Mouse (Mus musculus) limb, embryonic 10.5 days (tissue): ENCODE measurements at regions not wholly inside any gene's neighbourhood (a gene's known extent, or its start where the extent isn't known, plus 50 kb on each side); places are given as distances from the start of the nearest gene placed in this dataset.

Experiments
- DNase-seq: peaks from one replicate; pipeline ENCODE4 v3.0.0-alpha.2; 2017; ENCODE audit warnings: low spot score
- H3K27ac ChIP-seq: fragments of 300-500 bp; sonication (generic); 2 replicates; pipeline ENCODE4 v1.5.1; 2016; ENCODE audit warnings: mild to moderate bottlenecking
- H3K27me3 ChIP-seq: fragments of 300-500 bp; sonication (generic); 2 replicates; pipeline ENCODE4 v1.6.1; 2016; ENCODE audit warnings: low read depth, mild to moderate bottlenecking; ENCODE audit not compliant: poor library complexity, severe bottlenecking
- H3K36me3 ChIP-seq: fragments of 300-500 bp; sonication (generic); 2 replicates; pipeline ENCODE4 v1.6.1; 2016; ENCODE audit warnings: mild to moderate bottlenecking, moderate library complexity
- H3K4me1 ChIP-seq: fragments of 300-500 bp; sonication (generic); 2 replicates; pipeline ENCODE4 v1.6.1; 2016
- H3K4me3 ChIP-seq: fragments of 300-500 bp; sonication (generic); 2 replicates; pipeline ENCODE4 v1.5.1; 2016; ENCODE audit warnings: mild to moderate bottlenecking, moderate library complexity
- H3K9me3 ChIP-seq: fragments of 300-500 bp; sonication (generic); replicated peaks from 2 replicates; pipeline ENCODE4 v1.6.1; 2016; ENCODE audit warnings: mild to moderate bottlenecking
- WGBS: fragments of 180-500 bp; shearing (Covaris S2); methylation state at CpG from one replicate; pipeline ENCODE4 v1.1.7; 2016; 5-methylcytosine and 5-hydroxymethylcytosine counted together

DNA sequence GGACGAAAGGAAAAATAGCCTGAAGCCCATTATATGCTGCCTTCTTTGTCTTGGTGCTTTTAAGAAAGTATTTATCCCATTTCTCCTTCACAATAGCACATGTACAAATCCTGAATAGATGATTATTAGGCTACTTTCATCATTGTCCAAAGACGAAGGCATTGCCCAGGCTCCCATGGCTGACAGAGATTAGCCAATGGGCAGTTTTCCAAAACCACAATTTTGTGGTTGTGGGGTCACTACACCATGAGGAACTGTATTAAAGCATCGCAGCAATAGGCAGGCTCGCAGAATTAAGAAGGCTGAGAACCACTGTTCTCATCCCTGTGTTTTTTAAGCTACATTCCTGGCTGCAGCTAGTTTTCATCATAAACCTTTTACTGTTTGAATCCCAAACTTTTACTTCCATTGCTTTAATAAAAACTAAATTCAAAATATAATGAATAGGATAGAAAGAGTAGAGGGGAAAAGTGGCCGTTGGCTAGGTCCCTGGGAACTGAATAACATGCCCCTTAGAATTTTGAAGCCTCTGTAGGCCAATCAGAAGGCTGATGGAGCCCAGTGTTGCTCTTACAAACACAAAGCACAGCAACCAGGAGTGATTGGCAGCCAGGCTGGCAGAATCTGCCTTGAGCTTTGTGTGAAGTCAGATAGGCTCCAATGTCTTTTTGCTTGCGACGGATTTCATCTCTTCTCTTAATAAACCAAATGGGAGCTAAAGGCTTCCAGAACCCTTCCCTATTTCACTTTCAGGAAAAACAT, 199.7 kb downstream of the Galc start:
- no peak for DNase-seq
- 92% methylated on average over 7 of the region's 7 CpGs for WGBS
- H3K4me1 ChIP-seq: no peaks in the 10 kb centered on the region
- no peak overlapping the region for H3K27ac ChIP-seq
- no peaks in the 10 kb centered on the region for H3K27me3 ChIP-seq
- no peaks in the 10 kb centered on the region for H3K36me3 ChIP-seq
- no peak overlapping the region for H3K4me3 ChIP-seq
- H3K9me3 ChIP-seq: no peaks in the 10 kb centered on the region

DNA sequence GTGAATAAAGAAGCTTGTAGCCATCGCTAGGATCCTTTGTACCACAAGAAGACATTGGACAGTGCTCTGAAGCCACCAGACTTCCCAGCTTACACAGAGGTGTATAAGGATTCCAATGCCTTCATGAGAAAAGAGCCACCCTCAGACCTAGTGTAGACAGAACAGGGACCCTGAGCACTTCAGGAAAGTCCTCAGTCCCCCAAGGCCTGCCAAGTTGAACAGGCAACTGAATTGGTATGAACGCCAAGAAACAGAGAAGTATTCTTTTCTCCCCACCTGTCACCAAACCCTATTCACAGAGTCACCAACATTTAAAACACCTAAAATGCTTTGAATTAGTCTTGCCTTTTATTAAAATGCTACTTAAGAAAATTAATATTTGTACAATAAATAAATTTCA, 200.3 kb downstream of the Galc start:
- Histone ChIP-seq H3K4me1 (no peaks in the 10 kb centered on the region), H3K9me3 (no peaks in the 10 kb centered on the region), H3K4me3 (no peak overlapping the region), H3K36me3 (no peaks in the 10 kb centered on the region), H3K27ac (no peak overlapping the region), H3K27me3 (no peaks in the 10 kb centered on the region)
- no peak for DNase-seq
- 91% methylated on average over 2 of the region's 2 CpGs for WGBS

DNA sequence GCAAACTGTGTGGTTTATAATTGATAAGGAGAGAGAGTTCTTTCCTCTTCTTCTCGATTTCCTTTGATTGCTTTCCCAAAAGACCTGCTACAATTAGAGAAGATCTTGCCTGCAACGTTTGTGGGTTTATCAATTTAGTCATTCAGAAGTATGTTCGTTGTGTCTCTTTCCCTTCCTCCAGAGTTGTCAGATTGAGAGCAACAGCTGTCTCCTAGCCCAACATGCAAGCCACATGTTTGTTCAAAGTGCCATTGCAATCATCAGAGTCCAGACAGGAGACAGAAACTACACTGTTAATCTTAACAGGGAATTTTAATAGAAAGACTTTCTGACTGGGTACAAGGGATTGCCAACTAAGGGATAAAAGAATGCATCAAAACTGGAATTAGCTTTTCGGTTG, 208.3 kb downstream of the Galc start:
- peaks cover 18% of the 10 kb centered on the region for H3K4me1 ChIP-seq
- DNase-seq: no peak
- H3K4me3 ChIP-seq: no peak overlapping the region
- H3K27me3 ChIP-seq: no peaks in the 10 kb centered on the region
- no peak overlapping the region for H3K27ac ChIP-seq
- WGBS: 58% methylated on average over 4 of the region's 4 CpGs
- H3K9me3 ChIP-seq: no peaks in the 10 kb centered on the region
- no peaks in the 10 kb centered on the region for H3K36me3 ChIP-seq

DNA sequence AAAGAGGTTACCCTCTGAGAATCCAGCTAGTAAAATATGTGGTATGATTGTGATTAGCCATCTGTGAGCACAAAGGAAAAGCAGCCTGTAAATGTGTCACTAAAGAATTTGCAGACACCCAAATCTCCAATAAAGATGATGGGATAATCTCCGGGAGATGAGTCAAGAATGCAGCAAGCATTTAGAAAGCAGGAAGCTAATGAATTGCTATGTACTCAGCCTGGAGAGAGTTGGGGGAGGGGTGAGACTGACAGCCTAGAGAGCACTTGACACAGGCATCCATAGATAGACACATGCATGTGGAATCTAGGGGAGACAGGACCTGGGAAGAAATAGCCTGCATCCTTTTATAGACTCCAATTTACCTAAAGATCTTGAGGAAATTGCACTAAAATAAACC, 208.8 kb downstream of the Galc start:
- H3K27ac ChIP-seq: no peak overlapping the region
- DNase-seq: no peak
- whole genome bisulfite sequencing: 4% methylated on average over 1 of the region's 1 CpGs

DNA sequence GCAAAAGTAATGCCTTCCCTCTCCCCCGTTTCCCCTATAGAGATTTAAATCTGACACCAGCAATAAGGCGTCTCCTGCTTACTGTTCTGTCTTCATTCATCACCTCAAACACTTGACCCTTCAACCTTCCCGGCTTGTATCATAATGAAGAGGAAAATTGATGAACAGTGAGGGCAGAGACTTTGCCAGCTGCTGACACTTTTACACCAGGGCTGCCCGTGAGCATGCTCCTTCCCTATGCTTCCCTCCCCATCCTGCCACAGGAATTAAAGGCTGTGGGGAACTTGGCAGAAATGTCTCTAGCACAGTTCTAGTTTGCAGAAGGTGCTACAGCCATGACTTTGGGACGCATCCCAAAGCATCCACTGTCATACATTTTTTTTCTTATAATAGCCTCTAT, 209.2 kb downstream of the Galc start:
- DNase-seq: no peak
- H3K9me3 ChIP-seq: no peaks in the 10 kb centered on the region
- no peaks in the 10 kb centered on the region for H3K27me3 ChIP-seq
- H3K36me3 ChIP-seq: no peaks in the 10 kb centered on the region
- 11% methylated on average over 5 of the region's 5 CpGs for WGBS
- H3K4me3 ChIP-seq: no peak overlapping the region
- peaks cover 18% of the 10 kb centered on the region for H3K4me1 ChIP-seq
- H3K27ac ChIP-seq: no peak overlapping the region

More for the DNA sequence above, 208.8 kb downstream of the Galc start:
- Histone ChIP-seq H3K4me3 (no peak overlapping the region), H3K4me1 (peaks cover 18% of the 10 kb centered on the region), H3K27me3 (no peaks in the 10 kb centered on the region), H3K9me3 (no peaks in the 10 kb centered on the region), H3K36me3 (no peaks in the 10 kb centered on the region)

DNA sequence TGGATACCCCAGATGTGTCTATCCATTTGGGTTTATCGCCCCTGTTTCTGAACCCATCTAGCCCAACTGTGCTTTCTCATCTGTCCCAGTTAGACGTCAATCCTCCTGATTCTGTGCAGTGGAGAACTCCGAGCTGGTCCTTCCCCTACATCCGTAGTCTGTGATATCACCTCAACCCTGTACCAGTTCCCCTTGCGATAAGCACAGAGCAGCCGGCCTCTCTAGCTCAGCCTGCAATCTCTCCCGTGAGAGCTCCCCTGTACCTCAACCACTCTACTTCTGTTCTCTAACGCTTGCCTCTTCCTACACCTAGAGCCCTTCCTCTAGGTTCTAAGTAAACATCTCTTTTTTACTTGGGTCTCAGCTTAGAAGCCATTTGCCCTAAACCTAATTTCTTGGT, 211.5 kb downstream of the Galc start:
- DNase-seq: no peak

DNA sequence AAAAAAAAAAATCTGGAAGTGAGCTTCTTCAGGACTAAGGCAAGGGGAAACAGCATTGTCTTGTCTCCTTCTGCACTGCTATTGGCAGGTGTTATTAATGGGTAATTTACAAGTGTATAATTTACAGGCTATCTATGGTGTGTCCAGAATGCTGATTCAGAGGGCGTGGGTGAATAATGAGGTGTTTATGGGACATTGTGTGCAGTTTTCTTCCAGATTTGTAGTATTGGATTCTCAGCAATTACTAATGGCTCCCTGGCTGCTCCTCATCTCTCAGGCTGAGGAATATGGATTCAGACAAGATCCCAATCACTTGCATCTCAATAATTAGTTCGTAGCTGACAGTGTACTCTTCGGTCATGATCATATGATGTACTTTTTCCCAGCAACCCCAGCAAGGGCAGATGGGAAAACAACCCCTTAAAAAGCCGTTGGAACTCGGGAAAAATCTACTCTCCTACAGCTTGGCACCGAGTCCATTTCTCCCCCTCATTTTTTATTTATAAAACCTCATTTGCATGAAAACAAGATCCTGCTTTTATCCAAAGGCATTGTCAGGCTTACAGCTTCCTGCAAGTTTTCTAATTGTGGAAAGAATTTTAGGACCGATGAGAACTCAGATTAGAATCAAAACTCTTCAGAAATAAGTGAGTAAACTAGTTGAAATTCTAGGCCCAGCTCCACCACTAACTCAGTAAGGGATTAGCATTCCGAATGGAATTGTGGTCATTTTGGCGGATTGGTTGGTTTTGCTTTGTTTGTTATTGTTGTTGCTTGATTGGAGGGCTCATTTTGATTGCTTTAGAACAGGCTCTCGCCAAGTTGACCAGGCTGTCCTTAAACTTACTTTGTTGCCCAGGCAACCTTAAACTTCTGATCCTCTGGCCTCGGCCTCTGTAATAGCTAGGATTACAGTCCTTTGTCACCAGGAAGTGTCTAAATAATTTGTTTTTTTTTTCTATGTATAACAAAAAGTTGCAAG, 212.5 kb downstream of the Galc start:
- H3K27ac ChIP-seq: no peak overlapping the region
- no peaks in the 10 kb centered on the region for H3K9me3 ChIP-seq
- 71% methylated on average over 11 of the region's 11 CpGs for WGBS
- peaks cover 18% of the 10 kb centered on the region for H3K4me1 ChIP-seq
- H3K36me3 ChIP-seq: no peaks in the 10 kb centered on the region
- DNase-seq: no peak
- no peak overlapping the region for H3K4me3 ChIP-seq
- H3K27me3 ChIP-seq: no peaks in the 10 kb centered on the region

More for the DNA sequence above, 211.5 kb downstream of the Galc start:
- Histone ChIP-seq H3K4me1 (peaks cover 18% of the 10 kb centered on the region), H3K9me3 (no peaks in the 10 kb centered on the region), H3K27me3 (no peaks in the 10 kb centered on the region), H3K4me3 (no peak overlapping the region), H3K36me3 (no peaks in the 10 kb centered on the region), H3K27ac (no peak overlapping the region)
- WGBS: 86% methylated on average over 8 of the region's 8 CpGs

DNA sequence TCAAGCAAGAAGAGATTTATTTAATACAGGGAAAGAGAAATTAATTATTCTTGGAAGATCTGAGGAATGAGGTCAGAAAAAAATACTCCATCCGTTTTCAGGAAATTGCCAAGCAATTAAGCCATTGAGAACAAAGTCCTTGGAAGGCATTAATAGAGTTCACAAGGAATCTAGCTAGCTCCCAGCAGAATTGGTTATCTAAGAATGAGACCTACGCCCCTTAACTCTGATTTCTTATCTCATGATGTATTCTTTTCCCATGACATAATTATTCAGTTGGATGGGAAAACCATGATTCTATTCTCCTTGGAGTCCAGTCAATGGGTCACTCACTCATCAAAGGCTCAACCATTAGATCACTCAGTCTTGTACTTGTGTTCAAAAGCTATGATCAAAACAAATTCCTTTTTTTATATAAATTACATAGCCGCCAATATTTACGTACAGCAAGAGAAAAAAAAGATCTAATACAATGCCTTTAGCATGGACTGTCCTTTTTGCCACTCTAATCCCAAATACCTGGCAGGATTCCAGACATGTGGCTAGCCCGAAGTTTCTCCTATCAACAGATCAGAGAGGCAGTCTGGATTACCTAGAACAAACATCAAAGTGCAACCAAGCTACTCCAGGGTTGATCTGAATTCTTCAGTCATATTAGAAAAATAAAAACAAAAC, 213.3 kb downstream of the Galc start:
- H3K27me3 ChIP-seq: no peaks in the 10 kb centered on the region
- WGBS: 77% methylated on average over 5 of the region's 5 CpGs

DNA sequence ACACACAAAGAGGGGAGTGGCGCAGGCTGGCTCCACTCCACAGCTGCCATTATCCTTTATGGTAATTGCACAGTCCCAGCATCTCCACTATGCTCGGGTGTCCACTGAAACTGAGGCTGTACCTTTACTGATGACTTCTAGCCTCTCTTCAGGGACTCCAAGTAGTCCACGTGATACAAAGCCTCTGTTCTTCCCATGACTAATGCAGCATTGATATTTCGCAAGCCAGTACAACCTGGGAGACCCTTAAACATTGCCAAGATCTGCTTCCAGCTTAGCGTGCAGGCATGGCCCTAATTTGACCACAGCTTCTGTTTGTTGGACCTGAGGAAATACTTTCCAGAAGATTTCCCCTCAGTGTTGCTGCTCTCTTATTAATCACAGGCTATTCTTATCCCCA, 215.8 kb downstream of the Galc start:
- DNase-seq: no peak
- no peaks in the 10 kb centered on the region for H3K36me3 ChIP-seq
- no peak overlapping the region for H3K4me3 ChIP-seq
- H3K27ac ChIP-seq: no peak overlapping the region
- no peaks in the 10 kb centered on the region for H3K27me3 ChIP-seq
- WGBS: 83% methylated on average over 5 of the region's 5 CpGs
- no peaks in the 10 kb centered on the region for H3K9me3 ChIP-seq
- H3K4me1 ChIP-seq: no peaks in the 10 kb centered on the region

More for the DNA sequence above, 213.3 kb downstream of the Galc start:
- Histone ChIP-seq H3K9me3 (no peaks in the 10 kb centered on the region), H3K4me1 (peaks cover 17% of the 10 kb centered on the region), H3K27ac (no peak overlapping the region), H3K36me3 (no peaks in the 10 kb centered on the region), H3K4me3 (no peak overlapping the region)
- DNase-seq: no peak

DNA sequence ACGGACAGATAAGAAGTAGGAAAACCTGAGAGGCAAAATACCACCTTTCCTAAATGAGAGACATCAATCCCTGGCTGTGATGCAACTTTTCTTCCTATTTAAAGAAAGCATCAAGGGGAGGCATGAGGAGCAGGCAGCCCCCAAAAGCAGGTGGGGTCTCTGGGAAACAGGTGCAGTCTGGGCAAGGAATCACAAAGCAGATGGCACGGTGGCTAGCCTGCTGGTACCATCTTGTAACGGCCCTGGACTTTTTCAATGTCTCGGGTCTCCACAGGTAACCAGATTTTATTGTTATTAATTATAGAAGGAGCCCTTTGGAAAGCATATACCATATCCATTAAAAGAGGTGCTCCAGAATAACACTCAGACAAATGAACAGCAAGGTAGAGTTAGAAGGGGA, 219.6 kb downstream of the Galc start:
- no peak for DNase-seq
- WGBS: 93% methylated on average over 4 of the region's 4 CpGs
- H3K36me3 ChIP-seq: no peaks in the 10 kb centered on the region
- no peaks in the 10 kb centered on the region for H3K27me3 ChIP-seq
- no peaks in the 10 kb centered on the region for H3K9me3 ChIP-seq
- no peaks in the 10 kb centered on the region for H3K4me1 ChIP-seq
- no peak overlapping the region for H3K27ac ChIP-seq
- H3K4me3 ChIP-seq: no peak overlapping the region

DNA sequence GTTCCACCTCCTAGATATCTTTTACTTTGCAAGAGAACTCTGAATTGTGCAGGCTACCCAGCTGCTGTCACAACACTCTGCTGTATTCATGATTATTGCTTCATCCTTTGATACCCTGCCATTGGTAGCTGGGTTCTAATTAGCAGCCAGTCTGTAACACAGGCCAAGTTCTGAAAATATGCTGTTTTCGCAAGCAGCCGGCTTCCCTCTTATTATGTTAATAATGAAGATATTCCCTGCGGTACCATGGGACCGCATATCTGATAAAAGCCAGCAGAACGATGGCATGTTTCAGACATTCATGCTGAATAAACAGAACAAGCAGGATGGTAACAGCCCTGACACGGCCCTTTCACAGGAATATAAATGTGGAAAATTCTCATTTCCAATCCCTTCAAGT, 235.6 kb downstream of the Galc start:
- 91% methylated on average over 6 of the region's 6 CpGs for WGBS

DNA sequence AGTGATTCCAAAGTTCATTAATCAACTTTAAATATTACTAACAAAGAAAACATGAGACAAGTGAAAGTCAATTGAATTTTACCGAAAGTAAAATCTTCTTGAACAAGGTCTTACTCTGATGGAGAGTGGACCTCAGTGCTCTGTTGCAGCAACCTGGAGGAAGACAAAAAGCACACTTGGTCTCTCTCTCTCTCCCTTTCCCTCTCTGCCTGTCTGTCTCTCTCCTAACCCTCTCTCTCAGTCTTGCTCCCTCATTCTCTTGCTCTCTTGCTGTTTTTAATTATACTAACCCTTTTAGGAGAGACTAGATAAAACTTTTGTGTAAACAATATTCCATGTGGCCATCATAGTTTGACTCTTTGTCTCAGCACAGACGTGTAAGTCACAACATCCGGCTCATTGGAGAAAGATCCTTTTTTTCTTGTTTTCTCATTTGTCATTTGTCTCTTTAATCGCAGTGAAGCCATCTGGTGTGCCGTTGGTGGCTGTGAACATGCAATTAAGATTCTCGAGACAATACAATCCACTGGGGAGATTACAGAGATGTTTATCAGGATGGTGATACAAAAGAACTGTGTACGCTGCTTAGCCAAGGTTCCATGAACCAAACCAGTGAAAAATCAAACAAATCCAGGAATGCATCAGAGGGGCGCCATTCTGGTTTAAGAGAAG, 244.5 kb downstream of the Galc start:
- Histone ChIP-seq H3K9me3 (no peaks in the 10 kb centered on the region), H3K36me3 (no peaks in the 10 kb centered on the region), H3K4me3 (no peak overlapping the region), H3K4me1 (no peaks in the 10 kb centered on the region), H3K27ac (no peak overlapping the region), H3K27me3 (no peaks in the 10 kb centered on the region)
- DNase-seq: no peak
- 57% methylated on average over 8 of the region's 8 CpGs for WGBS

More for the DNA sequence above, 235.6 kb downstream of the Galc start:
- H3K27me3 ChIP-seq: no peaks in the 10 kb centered on the region
- H3K4me1 ChIP-seq: no peaks in the 10 kb centered on the region
- no peak for DNase-seq
- no peaks in the 10 kb centered on the region for H3K36me3 ChIP-seq
- no peak overlapping the region for H3K4me3 ChIP-seq
- H3K27ac ChIP-seq: no peak overlapping the region
- no peaks in the 10 kb centered on the region for H3K9me3 ChIP-seq
